Mouse (Mus musculus) embryonic facial prominence, embryonic 11.5 days (tissue): ENCODE measurements around the gene Kcnc1. TPM values are rescaled to one million over a fixed set of nuclear protein-coding genes. Genes with fewer than 3 reads are reported as not detected.

Experiments used
- ATAC-seq: fragments of 200-750 bp; cut with Nextera tagmentation; replicated peaks from 2 replicates; pipeline ENCODE4 v1.8.0; 2017; ENCODE audit warnings: low read depth; ENCODE audit not compliant: insufficient number of reproducible peaks, low FRiP score, low TSS enrichment
- DNase-seq: peaks from one replicate; pipeline ENCODE4 v3.0.0-alpha.2; 2015; ENCODE audit warnings: low spot score
- H3K27ac ChIP-seq: fragments of 300-500 bp; sonication (generic); replicated peaks from 2 replicates; pipeline ENCODE4 v1.5.1; 2014; ENCODE audit warnings: mild to moderate bottlenecking, low read depth, low read length, control low read depth
- H3K27me3 ChIP-seq: fragments of 300-500 bp; sonication (generic); 2 replicates; pipeline ENCODE4 v1.6.1; 2014; ENCODE audit warnings: mild to moderate bottlenecking, low read length, moderate library complexity, mixed read lengths; ENCODE audit not compliant: control insufficient read depth, insufficient read depth
- H3K36me3 ChIP-seq: fragments of 300-500 bp; sonication (generic); replicated peaks from 2 replicates; pipeline ENCODE4 v1.6.1; 2014; ENCODE audit warnings: low read depth, mild to moderate bottlenecking, low read length, moderate library complexity, mixed read lengths; ENCODE audit not compliant: control insufficient read depth, insufficient read depth
- H3K4me1 ChIP-seq: fragments of 300-500 bp; sonication (generic); 2 replicates; pipeline ENCODE4 v1.6.1; 2014; ENCODE audit warnings: low read length, mixed read lengths; ENCODE audit not compliant: control insufficient read depth, insufficient read depth
- H3K4me2 ChIP-seq: fragments of 300-500 bp; sonication (generic); 2 replicates; pipeline ENCODE4 v1.6.1; 2014; ENCODE audit warnings: low read depth, mild to moderate bottlenecking, control low read depth, low read length, moderate library complexity
- H3K4me3 ChIP-seq: fragments of 300-500 bp; sonication (generic); 2 replicates; pipeline ENCODE4 v1.5.1; 2014; ENCODE audit warnings: low read depth, low read length, control low read depth
- H3K9ac ChIP-seq: fragments of 300-500 bp; sonication (generic); replicated peaks from 2 replicates; pipeline ENCODE4 v1.6.1; 2014; ENCODE audit warnings: mild to moderate bottlenecking, control low read depth, low read length
- H3K9me3 ChIP-seq: fragments of 300-500 bp; sonication (generic); replicated peaks from 2 replicates; pipeline ENCODE4 v1.6.1; 2016; ENCODE audit warnings: mild to moderate bottlenecking, low read length, inconsistent platforms, mixed read lengths; ENCODE audit not compliant: control insufficient read depth
- WGBS: fragments of 180-500 bp; shearing (Covaris S2); extraction: QIAGEN DNeasy Blood & Tissue Kit; methylation state at CpG from one replicate; pipeline ENCODE4 v1.1.7; 2014; 5-methylcytosine and 5-hydroxymethylcytosine counted together
- polyA plus RNA-seq: library from polyadenylated mRNA; unstranded; fragments of >200 nt; fragmentation: Nextera tagmentation; extraction: Ambion mirVana; gene quantifications from 2 replicates; pipeline ENCODE4 v1.2.1, GENCODE M21; 2014

Gene Kcnc1
- polyA plus RNA-seq, 1 experiment from 2014 or later: 0.55 TPM

DNA sequence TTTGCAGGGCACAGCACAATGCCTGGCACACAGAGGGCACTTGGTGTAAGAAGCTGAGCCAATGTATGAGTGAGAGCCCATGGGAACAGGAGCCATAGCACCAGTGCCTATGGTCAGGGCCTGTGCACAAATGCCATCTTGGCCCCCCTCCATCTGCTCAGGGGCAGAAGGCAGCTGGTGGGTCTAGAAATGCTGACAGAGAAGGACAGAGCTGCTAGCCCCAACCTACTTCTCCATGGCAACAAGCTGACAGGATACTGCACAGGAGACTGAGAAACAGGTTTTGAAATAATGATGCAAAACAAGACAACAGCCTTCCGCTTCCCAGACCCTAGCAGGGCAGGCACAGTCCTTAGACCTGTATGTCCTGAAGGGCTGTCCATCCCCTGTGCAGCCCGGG lies 62.9 kb downstream of the Kcnc1 start:
- 83% methylated on average over 2 of the region's 2 CpGs for WGBS
- Histone ChIP-seq H3K27ac (no peak overlapping the region), H3K36me3 (no peaks in the 10 kb centered on the region), H3K4me2 (no peak overlapping the region), H3K9me3 (no peaks in the 10 kb centered on the region), H3K4me3 (no peak overlapping the region), H3K27me3 (no peaks in the 10 kb centered on the region), H3K9ac (no peak overlapping the region), H3K4me1 (no peaks in the 10 kb centered on the region)
- ATAC-seq (no peak), DNase-seq (no peak)

DNA sequence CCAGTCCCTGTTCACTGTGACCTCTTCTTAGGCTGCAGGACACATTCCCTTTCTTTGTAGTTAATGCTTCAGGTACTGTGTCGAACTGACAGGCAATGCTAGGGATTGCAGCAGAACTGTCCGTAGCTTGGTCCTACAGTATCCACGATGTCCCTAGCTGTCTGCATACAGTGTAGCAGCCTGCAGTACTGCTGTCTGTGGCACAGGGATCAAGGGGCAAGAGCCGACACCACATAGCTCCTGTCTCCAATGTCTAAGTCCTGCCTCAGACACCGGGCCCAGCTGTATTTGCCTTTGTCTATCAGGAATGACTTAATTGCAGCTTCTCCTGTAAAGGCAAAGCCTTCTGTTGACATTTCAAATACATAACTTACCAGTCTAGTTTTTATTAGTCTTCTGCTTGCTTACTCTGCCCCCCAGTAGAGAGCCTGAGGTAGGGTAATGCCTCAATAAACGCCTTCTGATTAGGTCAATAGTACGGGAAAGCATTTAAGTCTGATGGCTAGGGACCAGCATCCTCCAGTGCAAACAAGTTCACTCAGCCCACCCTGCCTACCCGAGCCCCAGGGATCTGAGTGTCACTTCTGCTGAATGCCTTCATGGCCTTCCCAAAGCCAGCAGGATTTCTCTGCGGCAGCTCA lies 63.4 kb downstream of the Kcnc1 start:
- no peak overlapping the region for H3K9ac ChIP-seq
- no peak overlapping the region for H3K4me3 ChIP-seq
- 80% methylated on average over 9 of the region's 9 CpGs for WGBS
- DNase-seq (no peak), ATAC-seq (no peak)
- no peak overlapping the region for H3K4me2 ChIP-seq
- no peaks in the 10 kb centered on the region for H3K9me3 ChIP-seq
- no peaks in the 10 kb centered on the region for H3K36me3 ChIP-seq
- H3K27me3 ChIP-seq: no peaks in the 10 kb centered on the region
- H3K4me1 ChIP-seq: no peaks in the 10 kb centered on the region
- no peak overlapping the region for H3K27ac ChIP-seq

DNA sequence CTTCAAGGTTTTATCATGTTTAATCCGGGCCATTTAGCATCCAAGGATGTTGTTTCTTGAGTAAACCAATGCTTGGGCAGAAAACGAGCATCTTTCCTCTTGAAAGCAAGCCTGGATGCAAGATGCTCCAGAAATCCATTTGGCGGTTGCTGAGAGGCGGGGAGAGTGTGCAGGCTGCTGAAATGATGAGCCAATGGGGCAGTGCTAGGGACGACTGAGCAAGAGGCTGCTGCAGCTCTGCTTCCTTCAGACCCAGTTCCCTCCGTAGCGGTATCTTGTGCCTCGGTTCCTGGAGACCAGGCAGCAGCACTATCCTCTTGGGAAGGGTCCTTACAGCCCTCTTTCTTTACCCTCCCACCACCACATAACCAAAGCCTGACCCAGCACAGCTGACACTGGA lies 66.0 kb downstream of the Kcnc1 start:
- Histone ChIP-seq H3K27me3 (no peaks in the 10 kb centered on the region), H3K4me1 (no peaks in the 10 kb centered on the region), H3K4me3 (no peak overlapping the region), H3K9ac (no peak overlapping the region), H3K4me2 (no peak overlapping the region), H3K36me3 (no peaks in the 10 kb centered on the region), H3K27ac (no peak overlapping the region), H3K9me3 (no peaks in the 10 kb centered on the region)
- ATAC-seq (no peak), DNase-seq (no peak)
- WGBS: 64% methylated on average over 8 of the region's 8 CpGs

DNA sequence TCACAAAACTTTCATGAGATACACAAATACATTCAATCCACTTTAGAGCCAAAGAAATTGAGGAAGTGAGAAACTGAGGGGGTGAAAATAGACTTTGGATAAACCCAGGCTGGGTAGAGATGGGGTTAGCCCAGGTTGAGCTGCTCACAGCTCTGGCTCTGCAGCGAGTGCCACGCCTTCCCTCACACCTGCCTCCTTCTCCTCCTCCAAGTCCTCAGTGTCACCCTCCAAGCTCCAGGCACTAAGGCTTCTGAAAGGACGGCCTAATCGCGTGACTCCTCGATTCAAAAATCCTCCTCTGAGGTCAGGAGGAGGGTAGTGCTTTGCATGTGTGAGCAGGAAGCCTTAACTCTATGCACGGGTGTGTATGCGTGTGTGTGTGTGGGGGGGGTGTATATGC lies 66.8 kb downstream of the Kcnc1 start:
- no peaks in the 10 kb centered on the region for H3K4me1 ChIP-seq
- H3K27me3 ChIP-seq: no peaks in the 10 kb centered on the region
- no peak for ATAC-seq
- no peak overlapping the region for H3K4me3 ChIP-seq
- no peak overlapping the region for H3K27ac ChIP-seq
- DNase-seq: no peak
- no peaks in the 10 kb centered on the region for H3K9me3 ChIP-seq
- 87% methylated on average over 8 of the region's 8 CpGs for WGBS
- no peaks in the 10 kb centered on the region for H3K36me3 ChIP-seq
- no peak overlapping the region for H3K4me2 ChIP-seq
- no peak overlapping the region for H3K9ac ChIP-seq

DNA sequence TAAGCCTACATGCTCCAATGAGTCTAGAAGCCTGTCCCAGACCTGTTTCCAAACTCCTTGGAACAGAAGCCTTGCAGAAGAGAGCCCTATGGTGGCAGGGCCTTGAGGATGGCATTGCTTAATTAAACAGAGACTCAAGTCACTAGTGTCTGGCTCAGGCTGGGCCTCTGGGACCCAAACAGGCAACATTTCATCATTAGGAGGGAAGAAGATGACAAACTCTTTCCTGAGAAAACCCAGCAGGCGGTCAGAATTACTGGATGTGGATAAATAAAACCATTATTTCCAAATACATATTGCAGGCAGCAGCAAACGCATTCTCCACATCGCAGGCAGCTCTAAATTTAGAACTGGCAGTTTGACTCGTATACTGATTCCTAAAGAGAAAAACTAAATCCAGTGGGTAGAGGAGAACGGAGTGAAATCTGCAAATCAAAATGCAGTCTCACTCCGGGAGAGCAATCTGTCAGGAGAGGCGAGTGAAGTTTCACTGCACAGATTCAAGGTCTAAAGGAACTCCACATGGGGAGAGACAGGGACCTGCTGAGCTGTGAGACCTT lies 70.2 kb downstream of the Kcnc1 start:
- Histone ChIP-seq H3K9ac (no peak overlapping the region), H3K4me2 (no peak overlapping the region), H3K4me3 (no peak overlapping the region), H3K4me1 (no peaks in the 10 kb centered on the region), H3K27me3 (no peaks in the 10 kb centered on the region), H3K27ac (no peak overlapping the region), H3K9me3 (no peaks in the 10 kb centered on the region), H3K36me3 (no peaks in the 10 kb centered on the region)
- WGBS: 84% methylated on average over 7 of the region's 7 CpGs
- ATAC-seq (no peak), DNase-seq (no peak)

DNA sequence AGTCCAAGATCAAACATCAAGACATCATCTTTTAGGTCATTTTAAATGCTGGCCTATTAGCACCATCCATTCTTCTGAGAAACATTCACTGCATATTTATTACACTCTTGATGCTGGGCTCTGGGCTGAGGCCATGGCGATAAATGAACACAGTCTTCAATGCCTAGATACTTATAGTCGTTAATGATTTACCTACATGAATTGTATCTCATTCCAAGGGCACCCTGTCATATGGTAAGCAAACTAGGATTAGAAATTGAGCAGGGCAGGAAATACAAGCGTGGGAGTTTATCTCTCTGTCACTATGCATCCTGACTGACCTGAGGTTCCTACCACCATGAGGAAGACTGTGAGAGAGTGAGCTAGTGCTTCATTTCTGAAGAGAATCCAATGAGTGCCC lies 73.2 kb downstream of the Kcnc1 start:
- no peaks in the 10 kb centered on the region for H3K4me1 ChIP-seq
- no peak overlapping the region for H3K27ac ChIP-seq
- H3K9me3 ChIP-seq: no peaks in the 10 kb centered on the region
- ATAC-seq (no peak), DNase-seq (no peak)
- H3K4me3 ChIP-seq: no peak overlapping the region
- H3K4me2 ChIP-seq: no peak overlapping the region
- H3K9ac ChIP-seq: no peak overlapping the region
- H3K36me3 ChIP-seq: no peaks in the 10 kb centered on the region
- 91% methylated on average over 3 of the region's 3 CpGs for WGBS
- H3K27me3 ChIP-seq: no peaks in the 10 kb centered on the region

DNA sequence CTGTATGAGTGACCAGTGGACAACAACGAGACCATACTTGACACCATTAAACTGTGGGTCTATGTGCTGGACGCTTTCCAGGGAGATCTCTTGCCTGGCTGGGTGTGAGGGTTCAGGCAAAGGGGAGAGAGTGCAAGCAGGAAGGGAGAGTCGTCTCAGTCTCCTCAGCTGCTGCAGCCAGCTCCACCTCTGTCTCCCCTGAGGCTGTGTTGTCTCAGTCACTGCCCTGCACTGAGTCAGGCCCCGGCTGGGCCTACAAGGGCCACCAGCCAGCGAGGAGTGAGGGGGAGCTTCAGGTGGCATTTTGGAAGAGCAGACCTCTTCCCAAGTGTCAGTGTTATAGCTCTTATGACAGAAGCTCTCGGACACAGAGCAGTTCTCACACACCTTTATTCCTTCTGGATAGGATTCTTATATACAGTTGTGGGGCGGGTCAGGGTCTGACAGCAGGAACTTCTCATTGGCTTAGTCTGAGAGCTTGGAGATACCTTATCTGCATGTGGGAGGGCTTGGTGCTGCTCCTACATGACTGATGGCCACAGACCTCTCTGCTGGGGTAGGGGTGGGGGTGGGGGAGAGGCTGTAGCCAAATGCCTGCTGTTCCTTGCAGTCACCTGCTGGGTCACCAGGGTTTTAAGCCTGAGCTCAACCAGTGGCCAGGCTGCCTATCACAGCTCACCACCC lies 74.9 kb downstream of the Kcnc1 start:
- H3K4me1 ChIP-seq: no peaks in the 10 kb centered on the region
- WGBS: 53% methylated on average over 7 of the region's 7 CpGs
- no peak overlapping the region for H3K9ac ChIP-seq
- H3K27ac ChIP-seq: no peak overlapping the region
- no peaks in the 10 kb centered on the region for H3K27me3 ChIP-seq
- no peaks in the 10 kb centered on the region for H3K9me3 ChIP-seq
- DNase-seq (no peak), ATAC-seq (no peak)
- no peaks in the 10 kb centered on the region for H3K36me3 ChIP-seq
- H3K4me3 ChIP-seq: no peak overlapping the region
- H3K4me2 ChIP-seq: no peak overlapping the region

DNA sequence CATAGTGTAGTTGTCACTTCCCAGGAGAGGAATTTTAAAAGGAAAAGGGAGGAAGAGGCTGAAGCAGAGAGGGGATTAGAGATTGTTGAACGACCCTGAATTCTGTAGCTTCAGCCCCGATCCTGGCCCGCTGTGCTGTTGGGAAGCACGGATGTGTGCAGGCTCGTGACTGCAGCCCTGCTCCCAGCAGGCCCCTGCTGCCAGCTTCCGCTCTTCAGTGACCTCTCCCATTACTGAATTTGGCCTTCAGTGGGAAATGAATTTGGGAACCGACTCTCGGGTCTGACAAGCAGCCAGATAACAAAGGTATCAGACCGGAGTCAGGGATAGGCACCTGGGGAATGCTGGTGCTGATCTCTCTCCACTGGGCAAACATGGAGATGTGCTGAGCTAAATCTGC lies 76.8 kb downstream of the Kcnc1 start:
- ATAC-seq (no peak), DNase-seq (no peak)
- no peaks in the 10 kb centered on the region for H3K36me3 ChIP-seq
- WGBS: 29% methylated on average over 9 of the region's 9 CpGs
- no peak overlapping the region for H3K4me2 ChIP-seq
- H3K9ac ChIP-seq: no peak overlapping the region
- H3K4me3 ChIP-seq: no peak overlapping the region
- H3K27me3 ChIP-seq: no peaks in the 10 kb centered on the region
- no peaks in the 10 kb centered on the region for H3K9me3 ChIP-seq
- H3K27ac ChIP-seq: no peak overlapping the region
- no peaks in the 10 kb centered on the region for H3K4me1 ChIP-seq
